Mouse (Mus musculus) embryonic fibroblast, embryonic 13.5 days (primary cell): Measurements from ENCODE around the gene Mast3.

ENCODE experiments used
- CTCF ChIP-seq: IDR thresholded peaks from 2 replicates; pipeline ENCODE4 v1.5.1; 2011; ENCODE audit warnings: mild to moderate bottlenecking, control low read depth, low read length, moderate library complexity, borderline replicate concordance; ENCODE audit not compliant: insufficient read depth
- POLR2A ChIP-seq: IDR thresholded peaks from 2 replicates; pipeline ENCODE4 v1.6.1; 2011; ENCODE audit warnings: low read depth, mild to moderate bottlenecking, control low read depth, low read length, moderate library complexity

- no peak for TF ChIP-seq CTCF
- TF ChIP-seq POLR2A = no peak
Measured at GRCm38 (mm10) chr8:70772890-70773289, 32.0 kb downstream of the Mast3 start.
